Mouse (Mus musculus) A20 (cell line): ENCODE measurements around the gene Tmem160.

Experiments
- DNase-seq: peaks from one replicate; pipeline ENCODE4 v3.0.0-alpha.2; 2011; ENCODE audit warnings: low read depth, low spot score

The Tmem160 gene

DNA sequence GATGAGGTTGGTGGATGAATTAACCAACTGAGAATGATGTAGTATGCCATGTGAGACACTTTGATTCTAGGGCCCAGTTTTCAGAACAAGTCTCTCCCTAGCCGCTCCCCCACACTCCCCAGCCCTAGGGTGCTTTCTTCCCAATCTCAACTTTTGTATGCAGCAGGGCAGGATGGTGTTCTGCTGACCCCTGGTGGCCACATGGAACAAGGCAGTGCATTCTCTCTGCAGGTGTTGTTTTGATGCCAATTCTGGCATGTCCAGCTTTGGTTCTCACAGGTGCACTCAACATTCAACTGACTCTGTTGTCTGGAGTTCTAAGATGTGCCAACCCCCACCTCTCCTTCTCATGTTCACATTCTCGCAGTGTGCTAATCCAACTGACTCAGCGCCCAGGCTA lies 39.2 kb downstream of the Tmem160 start:
- DNase-seq, result peak; percentile 91

DNA sequence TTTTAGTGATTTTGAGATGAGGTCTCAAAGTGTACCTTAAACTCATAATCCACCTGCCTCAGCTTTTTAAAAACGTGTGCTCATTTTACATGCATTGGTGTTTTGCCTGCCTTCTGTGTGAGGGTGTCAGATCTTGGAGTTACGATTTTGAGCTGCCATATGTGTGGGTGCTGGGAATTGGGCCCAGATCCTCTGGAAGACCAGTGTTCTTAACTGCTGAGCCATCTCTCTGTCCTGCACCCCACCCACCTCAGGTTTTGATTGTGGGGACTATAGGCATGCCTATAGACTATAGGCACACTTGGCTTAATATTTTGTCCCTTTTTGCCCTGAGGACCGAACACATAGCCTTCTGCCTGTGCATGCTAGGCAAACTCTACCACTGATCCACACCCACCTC lies 39.6 kb downstream of the Tmem160 start:
- DNase-seq, result no peak

DNA sequence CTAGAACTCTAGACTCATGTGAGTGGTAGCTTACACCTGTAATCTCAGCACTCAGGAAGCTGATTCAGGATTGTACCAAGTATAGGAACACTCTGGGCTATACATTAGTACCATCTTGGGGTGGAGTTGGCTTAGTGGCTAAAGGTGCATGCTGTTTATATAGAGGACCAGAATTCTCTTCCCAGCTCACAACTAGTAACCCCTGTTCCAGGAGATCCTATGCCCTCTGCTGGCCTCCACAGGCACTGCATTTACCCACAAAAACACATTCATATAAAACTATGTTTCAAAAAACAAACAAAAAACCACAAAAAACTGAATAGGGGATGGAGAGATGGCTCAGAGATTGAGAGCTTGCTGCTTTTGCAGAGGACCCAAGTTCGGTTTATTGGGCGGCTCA lies 40.8 kb downstream of the Tmem160 start:
- DNase-seq, result peak; percentile 64

DNA sequence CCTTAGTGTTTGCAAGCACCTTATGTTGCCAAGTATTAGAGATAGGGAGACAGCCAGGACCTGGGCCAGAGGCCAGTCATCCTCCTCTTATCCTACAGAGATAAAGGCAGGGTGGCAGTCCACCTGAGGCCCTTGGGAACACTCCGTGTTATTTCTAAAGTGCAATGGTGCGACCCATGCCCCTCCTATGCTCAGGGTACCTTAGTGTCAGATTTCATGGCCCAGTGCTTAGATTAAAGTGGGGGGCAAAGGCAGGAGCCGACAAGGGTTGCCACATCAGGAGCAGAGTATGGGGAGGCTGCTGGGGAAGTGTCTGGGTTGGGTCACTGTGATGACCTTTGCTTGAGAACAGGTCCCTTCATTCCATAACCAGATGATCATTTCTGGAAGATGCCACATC lies 43.7 kb downstream of the Tmem160 start:
- no peak for DNase-seq

DNA sequence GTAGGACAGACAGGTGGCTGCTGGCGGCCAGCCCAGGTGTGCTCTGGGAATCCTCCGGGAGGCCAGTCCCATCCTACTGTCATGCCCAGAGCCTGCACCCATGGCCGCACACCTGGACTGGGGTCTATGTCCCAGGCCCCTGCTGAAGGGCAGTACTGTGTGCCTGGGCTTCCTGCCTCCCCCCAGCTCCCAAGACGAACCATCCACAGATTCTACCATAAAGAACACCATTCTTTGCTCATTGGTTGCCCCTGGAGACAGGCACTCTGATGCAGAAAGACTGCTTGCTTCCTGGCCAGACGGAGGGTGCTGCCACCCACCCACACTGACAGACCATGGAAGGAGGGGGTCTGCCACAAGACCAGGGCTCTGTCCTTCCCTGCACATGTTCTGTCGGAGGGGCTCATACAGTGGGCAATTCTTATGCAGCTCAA lies 47.1 kb downstream of the Tmem160 start:
- no peak for DNase-seq

DNA sequence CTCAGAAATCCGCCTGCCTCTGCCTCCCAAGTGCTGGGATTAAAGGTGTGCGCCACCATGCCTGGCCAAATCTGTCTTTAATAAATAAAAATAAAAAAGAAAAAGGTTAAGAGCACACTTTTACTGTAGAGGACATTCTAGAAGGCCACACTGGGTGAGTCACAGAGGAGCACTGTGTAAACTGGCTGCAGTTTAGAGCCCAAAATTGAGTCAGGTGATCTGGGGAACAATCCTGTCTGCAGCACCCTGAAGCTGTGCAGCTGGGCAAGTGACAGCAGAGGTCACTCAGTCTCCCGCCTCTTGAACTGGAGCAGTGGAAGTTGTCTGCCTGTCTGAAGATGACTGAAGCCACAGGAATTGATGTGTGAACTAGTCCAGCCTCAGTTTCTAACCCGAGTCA lies 49.0 kb downstream of the Tmem160 start:
- DNase-seq, result no peak

DNA sequence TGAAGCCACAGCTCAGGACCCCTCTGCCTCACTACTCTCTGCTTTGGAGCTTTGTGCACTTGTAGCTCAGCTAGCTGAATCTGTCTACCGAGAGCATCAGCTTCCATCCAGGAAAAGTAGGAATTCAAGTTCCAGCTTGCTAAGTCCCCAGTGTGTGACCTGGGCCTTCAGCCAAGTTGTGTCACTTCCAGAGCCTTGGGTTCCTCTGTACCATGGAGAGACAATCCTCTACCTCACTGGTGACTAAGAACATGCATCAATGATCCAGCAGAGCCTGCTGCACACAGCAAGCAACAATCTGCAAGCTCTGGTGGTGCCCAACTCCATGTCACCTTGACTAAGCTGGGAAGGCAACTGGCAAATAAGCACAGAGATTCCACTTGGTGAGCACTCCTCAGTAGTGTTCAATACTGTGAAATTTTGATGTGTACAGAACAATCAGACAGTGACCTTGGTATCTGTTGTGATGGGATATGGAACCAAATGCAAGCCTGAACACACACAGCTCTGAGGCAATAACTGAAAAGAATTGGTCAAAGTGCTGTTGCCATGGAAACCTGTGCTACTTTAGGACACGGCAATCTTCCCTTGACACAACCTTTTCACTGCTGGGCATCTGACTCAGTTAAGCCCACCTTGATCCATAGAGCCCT lies 52.1 kb downstream of the Tmem160 start:
- no peak for DNase-seq
